Mouse (Mus musculus): Measurements from ENCODE around the gene Sec13. TPM values are rescaled to one million over a fixed set of nuclear protein-coding genes. Genes with fewer than 3 reads are reported as not detected.
"Not testable (repeated sequence)": the region's sequence is repeated elsewhere in the genome, so short reads cannot be mapped to it uniquely, and the experiment has no call there.

Gene Sec13
- total RNA-seq, 2 experiments from 2014 or later = 73.4 to 77.3 TPM

DNA sequence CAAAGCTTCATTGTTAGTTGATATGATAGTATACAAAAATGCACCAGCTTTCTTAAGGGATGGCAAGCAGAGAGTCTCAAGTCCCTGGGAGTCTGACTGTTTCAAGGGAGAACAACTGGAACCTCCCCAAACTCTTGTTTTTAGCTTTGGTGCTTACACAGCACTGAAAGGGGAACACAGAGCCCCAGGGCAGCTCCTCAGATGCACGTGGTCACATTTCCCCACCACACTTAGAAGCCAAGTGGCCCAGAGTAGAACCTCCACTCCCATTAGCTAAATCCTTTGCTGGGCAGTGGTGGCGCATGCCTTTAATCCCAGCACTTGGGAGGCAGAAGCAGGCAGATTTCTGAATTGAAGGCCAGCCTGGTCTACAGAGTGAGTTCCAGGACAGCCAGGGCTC lies 882 bp upstream of the Sec13 start:
- no peak for TF ChIP-seq CTCF (conservative IDR thresholded peaks at IDR 0.05)
- H3K27ac ChIP-seq = peak overlapping the region; percentile 91; the same call in 1 of the 2 replicates
- no peak overlapping the region for H3K4me3 ChIP-seq
- no peak for DNase-seq (ENCODE audit: low spot score in 2 of 2)

DNA sequence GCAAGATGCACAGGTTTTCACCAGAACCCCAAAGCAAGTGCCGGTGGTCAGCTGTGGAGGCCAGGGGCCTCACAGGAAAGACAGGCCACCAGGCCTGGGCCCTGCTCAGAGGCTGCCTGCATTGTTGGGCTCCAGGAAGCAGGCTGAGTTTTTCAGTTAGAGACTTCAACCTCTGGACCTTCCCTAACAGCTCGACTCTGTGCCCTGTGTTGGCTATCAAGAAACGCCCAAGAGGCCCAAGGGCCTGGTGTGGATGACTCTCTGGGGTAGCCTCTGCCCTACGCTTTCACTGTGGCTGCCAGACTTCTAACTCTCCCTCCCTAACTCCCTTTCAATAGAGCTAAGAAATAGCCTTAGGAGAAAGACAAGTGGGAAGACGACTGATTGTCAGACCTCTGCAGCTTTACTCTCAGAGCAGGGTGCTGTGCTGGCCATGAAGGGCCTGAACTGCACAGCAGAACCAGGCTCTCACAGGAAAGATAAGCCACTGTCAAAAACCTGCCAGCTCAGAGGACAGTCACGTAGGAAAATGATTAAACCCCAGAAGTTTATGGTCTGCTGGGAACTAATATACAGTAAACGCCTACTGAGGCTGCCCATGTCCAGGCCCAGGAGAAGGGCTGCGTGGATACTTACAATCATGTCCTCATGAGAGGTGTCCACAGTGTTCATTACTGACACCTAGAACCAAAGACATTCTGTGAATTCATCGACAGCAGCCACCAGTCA lies 3.1 kb downstream of the Sec13 start:
- no peak overlapping the region for H3K4me3 ChIP-seq
- DNase-seq (ENCODE audit: low spot score in 2 of 2) = no peak
- TF ChIP-seq CTCF (conservative IDR thresholded peaks at IDR 0.05) = no peak
- no peak overlapping the region for H3K27ac ChIP-seq

DNA sequence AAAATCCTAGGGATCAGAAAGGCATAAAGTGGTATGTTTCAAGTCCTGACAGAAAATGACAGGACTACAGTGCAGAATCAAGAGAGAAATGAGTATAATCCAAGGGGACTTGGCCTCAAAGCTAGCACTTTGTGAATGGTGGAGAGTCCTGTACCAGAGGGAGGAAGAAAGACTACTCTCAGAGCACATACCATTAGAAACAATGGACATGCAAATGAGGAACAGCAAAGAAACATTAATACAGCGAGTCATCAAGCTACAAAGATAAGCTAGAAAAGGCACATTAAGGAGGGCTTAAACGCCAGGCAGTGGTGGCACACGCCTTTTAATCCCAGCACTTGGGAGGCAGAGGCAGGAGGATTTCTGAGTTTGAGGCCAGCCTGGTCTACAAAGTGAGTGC lies 9.2 kb downstream of the Sec13 start:
- TF ChIP-seq CTCF (conservative IDR thresholded peaks at IDR 0.05) = no peak

DNA sequence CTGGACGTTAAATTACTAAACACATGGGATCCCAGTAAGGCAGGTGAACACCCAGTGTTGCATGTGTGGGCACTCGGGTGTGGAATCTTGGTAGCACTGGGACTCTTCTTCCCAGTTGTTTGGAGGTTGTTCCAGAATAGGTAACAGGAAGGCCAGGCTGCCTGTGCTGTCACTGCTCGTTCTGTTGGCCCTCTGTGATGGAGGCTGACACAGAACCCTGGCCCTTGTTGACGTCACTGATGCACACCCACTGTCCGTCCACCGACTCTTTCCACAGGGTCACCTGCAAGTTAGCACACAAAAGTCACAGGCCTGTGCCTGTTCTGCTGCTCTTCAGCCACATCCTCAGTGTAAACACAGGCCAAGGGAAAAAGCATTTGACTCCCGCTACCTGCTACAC lies 12.4 kb downstream of the Sec13 start:
- no peak for TF ChIP-seq CTCF (conservative IDR thresholded peaks at IDR 0.05)
- Histone ChIP-seq H3K4me3 (no peak overlapping the region), H3K27ac (no peak overlapping the region)
- no peak for DNase-seq (ENCODE audit: low spot score in 2 of 2)

More for the DNA sequence above, 9.2 kb downstream of the Sec13 start:
- no peak for DNase-seq (ENCODE audit: low spot score in 2 of 2)
- no peak overlapping the region for H3K4me3 ChIP-seq
- H3K27ac ChIP-seq = no peak overlapping the region

DNA sequence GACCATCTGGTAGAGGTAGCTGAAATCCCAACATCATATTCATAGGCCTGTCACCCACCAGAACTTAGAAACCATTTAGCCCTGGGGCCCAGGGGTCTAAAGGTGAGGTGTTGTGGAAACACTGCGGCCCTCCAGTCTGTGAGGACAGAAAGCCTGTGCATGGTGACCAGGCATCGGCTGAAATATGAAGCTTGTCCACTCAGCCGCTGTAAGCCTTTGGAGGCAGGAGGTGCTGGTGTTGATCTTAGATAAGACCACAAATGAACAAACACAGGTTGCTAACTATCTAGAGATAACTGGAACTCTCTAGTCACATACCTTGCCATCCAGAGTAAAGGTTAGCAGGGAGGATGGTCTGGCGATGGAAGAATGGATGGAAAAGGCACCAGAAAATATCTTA lies 19.5 kb downstream of the Sec13 start:
- no peak for TF ChIP-seq CTCF (conservative IDR thresholded peaks at IDR 0.05)
- Histone ChIP-seq H3K4me3 (no peak overlapping the region), H3K27ac (no peak overlapping the region)
- DNase-seq (ENCODE audit: low spot score in 2 of 2) = no peak

DNA sequence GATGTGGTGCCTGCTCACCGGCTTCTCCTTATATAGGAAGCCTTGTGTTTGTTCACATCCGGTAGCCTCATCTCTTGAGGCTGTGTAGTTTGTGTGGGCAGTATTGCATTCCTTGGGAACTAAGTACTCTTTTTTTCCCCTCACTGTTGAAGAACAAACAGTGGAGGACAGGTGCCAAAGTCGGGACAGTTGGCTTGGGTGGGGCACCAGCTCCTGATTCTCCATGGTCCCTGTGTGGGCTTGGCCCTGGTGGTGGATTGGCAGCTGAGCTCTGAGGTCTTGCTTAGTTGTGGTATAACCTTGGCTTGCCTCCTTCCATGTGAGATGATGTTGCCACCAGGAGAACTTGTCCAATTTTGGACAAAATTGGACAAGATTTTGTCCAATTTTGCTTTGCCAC lies 20.7 kb downstream of the Sec13 start, which contains the start of gene Ghrl:
Gene Ghrl (minus strand): TSS at position 3 of the 400 bp plus-strand sequence.
- no peak within 1 kb of the TSS for H3K27ac ChIP-seq
- no peak for TF ChIP-seq CTCF (conservative IDR thresholded peaks at IDR 0.05)
- H3K4me3 ChIP-seq = no peak within 1 kb of the TSS
- DNase-seq (ENCODE audit: low spot score in 2 of 2) = no peak

DNA sequence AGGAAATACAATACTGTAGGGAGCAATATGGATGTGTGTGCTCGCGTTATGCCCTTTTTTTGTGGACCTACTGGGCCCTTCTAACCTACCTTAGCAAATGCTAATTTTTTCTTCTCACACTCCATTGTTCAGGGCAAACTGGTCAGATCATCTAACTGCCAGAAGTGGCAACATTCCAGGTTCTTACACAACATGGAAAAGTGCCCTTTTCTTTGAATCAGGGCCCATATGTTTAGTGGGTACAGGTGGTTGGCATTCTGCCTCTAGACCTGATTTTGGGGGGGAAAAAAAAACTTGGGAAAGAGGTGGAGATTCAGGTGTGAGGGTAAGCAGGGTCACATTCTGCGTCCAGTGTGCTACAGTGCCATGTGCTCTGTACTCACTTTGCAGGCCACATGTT lies 23.0 kb downstream of the Sec13 start:
- Histone ChIP-seq H3K27ac (no peak overlapping the region), H3K4me3 (no peak overlapping the region)
- no peak for TF ChIP-seq CTCF (conservative IDR thresholded peaks at IDR 0.05)
- no peak for DNase-seq (ENCODE audit: low spot score in 2 of 2)

DNA sequence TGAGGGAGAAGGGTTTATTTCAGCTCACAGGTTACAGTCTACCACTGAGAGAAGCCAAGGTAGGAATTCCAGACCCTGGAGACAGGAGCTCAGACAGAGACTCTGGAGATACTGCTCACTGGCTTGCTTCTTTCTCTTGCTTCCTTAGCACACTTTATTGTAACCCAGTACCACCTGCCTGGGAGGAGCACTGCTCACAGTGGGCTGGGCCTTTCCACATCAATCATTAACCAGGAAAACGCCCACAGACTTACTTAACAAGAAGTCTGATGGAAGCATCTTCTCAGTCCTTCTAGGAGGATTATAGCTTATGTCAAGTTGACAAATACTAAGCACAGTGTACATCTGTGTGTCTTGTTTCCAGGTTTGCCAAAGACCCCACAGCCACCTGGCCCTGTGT lies 25.7 kb downstream of the Sec13 start:
- DNase-seq (ENCODE audit: low spot score in 2 of 2) = no peak
- Histone ChIP-seq H3K4me3 (no peak overlapping the region), H3K27ac (no peak overlapping the region; the same call in 1 of the 2 replicates)
- TF ChIP-seq CTCF (conservative IDR thresholded peaks at IDR 0.05) = no peak

DNA sequence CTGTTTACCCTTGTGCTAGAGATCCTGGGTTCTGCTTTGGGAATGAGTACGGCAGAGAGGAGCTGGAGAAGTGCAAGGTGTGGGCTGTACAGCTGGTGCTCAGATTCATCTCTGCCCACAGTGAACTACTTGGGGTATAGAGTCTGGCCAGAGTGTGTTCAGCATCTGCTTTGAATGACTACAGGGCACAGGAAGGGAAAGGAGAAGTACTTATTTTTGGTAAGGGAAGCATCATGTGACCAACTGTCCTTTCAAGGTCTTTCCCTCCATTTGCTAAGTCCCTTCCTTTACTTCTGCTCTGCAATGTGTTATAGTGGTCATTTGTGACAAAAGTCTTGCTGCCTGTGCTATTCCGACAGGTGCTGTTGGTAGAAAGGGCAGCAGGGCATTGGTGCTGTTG lies 26.3 kb downstream of the Sec13 start:
- Histone ChIP-seq H3K27ac (no peak overlapping the region; the same call in 1 of the 2 replicates), H3K4me3 (no peak overlapping the region)
- no peak for DNase-seq (ENCODE audit: low spot score in 2 of 2)
- no peak for TF ChIP-seq CTCF (conservative IDR thresholded peaks at IDR 0.05)

DNA sequence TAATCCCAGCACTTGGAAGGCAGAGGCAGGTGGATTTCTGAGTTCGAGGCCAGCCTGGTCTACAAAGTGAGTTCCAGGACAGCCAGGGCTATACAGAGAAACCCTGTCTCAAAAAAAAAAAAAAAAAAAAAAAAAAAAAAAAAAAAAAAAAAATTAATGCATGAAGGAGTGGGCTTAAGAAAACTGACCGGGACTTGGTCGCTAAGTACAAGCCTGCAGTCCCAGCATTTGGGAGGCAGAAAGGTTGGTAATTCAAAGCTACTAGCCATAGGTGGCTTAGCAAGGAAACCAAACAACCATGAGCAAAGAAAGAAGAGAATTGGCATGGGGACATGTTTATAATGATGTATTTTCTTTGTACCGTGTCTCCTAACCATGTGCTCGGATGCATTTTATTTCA lies 27.2 kb downstream of the Sec13 start:
- not testable (repeated sequence) for H3K27ac ChIP-seq; DNase-seq (ENCODE audit: low spot score in 2 of 2); H3K4me3 ChIP-seq

DNA sequence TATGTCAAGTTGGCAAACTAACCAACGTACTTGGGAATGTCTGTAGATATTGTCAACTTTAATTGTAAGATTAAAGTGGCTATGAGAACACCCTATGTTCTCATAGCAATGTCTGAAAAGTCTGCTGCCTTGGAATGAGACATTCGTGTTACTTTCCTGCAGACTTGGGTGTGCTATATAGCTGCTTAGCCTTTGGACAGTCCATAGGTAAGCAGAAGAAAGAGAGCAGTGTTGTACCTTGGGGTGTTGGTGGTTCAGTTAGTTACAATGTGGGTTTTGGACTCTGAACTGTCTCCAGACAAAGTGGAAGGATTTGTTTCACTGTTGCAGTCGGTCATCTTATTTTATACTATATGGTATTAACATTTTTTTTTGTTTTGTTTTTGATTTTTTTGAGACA lies 27.8 kb downstream of the Sec13 start:
- Histone ChIP-seq H3K27ac (no peak overlapping the region), H3K4me3 (no peak overlapping the region)
- no peak for DNase-seq (ENCODE audit: low spot score in 2 of 2)
- TF ChIP-seq CTCF (conservative IDR thresholded peaks at IDR 0.05) = no peak

DNA sequence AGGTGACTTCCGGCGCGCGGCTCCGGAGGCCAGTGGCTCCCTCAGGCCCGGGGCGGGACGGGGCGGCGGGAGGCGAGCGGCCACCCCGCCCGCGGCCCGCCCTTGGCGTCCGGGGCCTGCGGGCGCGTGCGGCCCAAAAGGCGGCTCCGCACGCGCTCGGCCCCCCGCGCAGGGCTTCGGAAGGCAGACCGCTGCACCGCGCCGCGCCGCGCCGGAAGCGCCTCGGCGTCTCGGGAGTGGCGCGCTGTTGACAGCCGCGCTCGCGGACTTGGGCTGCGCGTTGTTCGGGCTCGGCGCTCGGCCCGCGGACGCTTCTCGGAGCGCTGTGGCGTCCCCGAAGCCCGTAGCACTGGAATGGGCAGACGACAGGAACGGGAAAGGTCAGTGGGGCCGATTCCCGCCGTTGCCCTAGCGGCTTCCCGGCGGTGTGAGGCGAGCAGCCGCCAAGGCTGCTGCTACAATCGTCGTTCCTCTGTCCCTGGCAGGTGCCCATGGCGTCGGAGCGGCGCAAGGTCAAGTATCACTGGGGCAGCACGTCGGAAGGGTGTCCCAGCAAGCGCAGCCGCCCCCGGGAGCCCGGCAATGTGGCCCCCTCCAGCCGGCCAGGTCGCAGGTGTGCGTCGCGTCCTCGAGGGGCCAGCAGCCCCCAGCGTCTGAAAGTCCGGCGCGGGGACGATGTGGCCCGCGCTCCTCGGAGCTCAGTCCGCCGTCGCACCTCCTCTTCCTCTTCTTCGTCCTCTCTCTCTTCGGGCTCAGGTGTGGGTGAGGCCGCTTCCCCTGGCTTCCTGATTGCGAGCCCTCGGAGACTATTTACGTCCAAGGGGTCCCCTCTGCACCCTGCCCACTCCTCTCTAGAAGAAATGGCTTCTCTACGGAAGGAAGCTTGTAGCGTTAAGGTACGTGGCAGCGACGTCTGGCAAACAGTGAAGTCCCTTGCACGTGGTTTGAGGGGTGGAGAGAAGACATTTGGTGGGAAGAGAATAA lies 43.0 kb downstream of the Sec13 start:
- no peak for DNase-seq (ENCODE audit: low spot score in 2 of 2)

DNA sequence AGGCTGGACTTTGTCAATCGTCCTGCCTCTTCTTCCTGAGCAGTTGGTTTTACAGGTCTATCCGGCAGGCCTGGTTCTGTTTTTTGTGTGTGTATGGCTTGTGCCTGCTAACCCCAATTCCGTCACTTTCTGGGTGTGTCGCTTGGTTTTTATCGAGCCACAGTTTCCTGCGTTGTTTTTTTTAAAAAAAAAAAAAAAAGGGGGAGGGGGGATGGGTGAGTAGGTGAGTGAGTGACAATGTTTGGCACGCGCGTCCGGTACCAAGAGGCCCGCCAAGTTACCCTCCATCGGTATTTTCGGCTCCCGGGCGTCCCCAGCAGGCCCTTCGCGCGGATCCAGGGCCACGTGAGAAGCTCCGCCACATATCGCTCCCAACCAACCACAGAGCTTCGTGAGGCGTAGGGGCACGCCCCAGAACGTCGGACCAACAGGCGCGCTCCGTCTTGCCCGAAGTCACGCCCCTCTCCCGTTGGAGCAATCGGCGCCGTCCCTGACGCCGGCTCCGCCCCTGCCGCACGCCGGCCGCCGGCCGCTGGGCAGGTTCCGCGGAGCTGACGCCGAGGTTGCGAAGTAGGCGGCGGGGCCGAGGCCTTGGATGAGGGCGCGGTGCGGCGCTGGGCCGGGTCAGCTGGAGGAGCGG lies 43.8 kb downstream of the Sec13 start, which contains the start of gene Tatdn2:
Gene Tatdn2 (plus strand): TSS at position 469 of the 640 bp plus-strand sequence.
- Histone ChIP-seq H3K4me3 (peak within 1 kb of the TSS; percentile 94), H3K27ac (peak within 1 kb of the TSS; percentile 88)
- DNase-seq (ENCODE audit: low spot score in 2 of 2) = peak; percentile 94 to 99
- TF ChIP-seq CTCF (conservative IDR thresholded peaks at IDR 0.05) = peak; percentile 26; the same call in 1 of the 2 replicates

More for the DNA sequence above, 43.0 kb downstream of the Sec13 start:
- TF ChIP-seq CTCF (conservative IDR thresholded peaks at IDR 0.05) = no peak
- peak overlapping the region; percentile 94 for H3K4me3 ChIP-seq
- H3K27ac ChIP-seq = peak overlapping the region; percentile 81

All from layer of hippocampus, adult 2 months (tissue).